Mouse (Mus musculus) small intestine, adult 2 months (tissue): ENCODE measurements at regions not wholly inside any gene's neighbourhood (a gene's known extent, or its start where the extent isn't known, plus 50 kb on each side); places are given as distances from the start of the nearest gene placed in this dataset.

Experiments
- H3K27ac ChIP-seq: fragments of 200-500 bp; 2 replicates; pipeline ENCODE4 v1.5.1; 2012; ENCODE audit warnings: low read depth, low read length, control low read depth, inconsistent platforms; ENCODE audit not compliant: insufficient read depth
- H3K27me3 ChIP-seq: fragments of 200-500 bp; 2 replicates; pipeline ENCODE4 v1.6.1; 2012; ENCODE audit warnings: mild to moderate bottlenecking, moderate library complexity, low read length, inconsistent platforms; ENCODE audit not compliant: control insufficient read depth, insufficient read depth
- H3K36me3 ChIP-seq: fragments of 200-500 bp; 2 replicates; pipeline ENCODE4 v1.6.1; 2012; ENCODE audit warnings: mild to moderate bottlenecking, low read length, control low read depth, inconsistent platforms; ENCODE audit not compliant: control insufficient read depth, insufficient read depth
- H3K4me1 ChIP-seq: fragments of 200-500 bp; 2 replicates; pipeline ENCODE4 v1.6.1; 2012; ENCODE audit warnings: low read length, inconsistent platforms, mixed read lengths; ENCODE audit not compliant: control insufficient read depth, insufficient read depth, insufficient read length
- H3K4me3 ChIP-seq: fragments of 200-500 bp; 2 replicates; pipeline ENCODE4 v1.5.1; 2012; ENCODE audit warnings: low read depth, mild to moderate bottlenecking, control low read depth, inconsistent platforms, low read length, moderate library complexity
- CTCF ChIP-seq: fragments of 200-500 bp; IDR thresholded peaks from 2 replicates; pipeline ENCODE4 v1.5.1; 2012; ENCODE audit warnings: low read depth, mild to moderate bottlenecking, control low read depth, inconsistent platforms, low read length, moderate library complexity, mixed read lengths; ENCODE audit not compliant: insufficient replicate concordance, insufficient read length; ENCODE audit errors: extremely low read depth
- POLR2A ChIP-seq: fragments of 200-500 bp; IDR thresholded peaks from 2 replicates; pipeline ENCODE4 v1.6.1; 2012; ENCODE audit warnings: low read depth, mild to moderate bottlenecking, control low read depth, inconsistent platforms, low read length, moderate library complexity
- WGBS: fragments of 180-500 bp; shearing (Covaris S2); methylation state at CpG from one replicate; pipeline ENCODE4 v1.1.7; 2018; 5-methylcytosine and 5-hydroxymethylcytosine counted together

DNA sequence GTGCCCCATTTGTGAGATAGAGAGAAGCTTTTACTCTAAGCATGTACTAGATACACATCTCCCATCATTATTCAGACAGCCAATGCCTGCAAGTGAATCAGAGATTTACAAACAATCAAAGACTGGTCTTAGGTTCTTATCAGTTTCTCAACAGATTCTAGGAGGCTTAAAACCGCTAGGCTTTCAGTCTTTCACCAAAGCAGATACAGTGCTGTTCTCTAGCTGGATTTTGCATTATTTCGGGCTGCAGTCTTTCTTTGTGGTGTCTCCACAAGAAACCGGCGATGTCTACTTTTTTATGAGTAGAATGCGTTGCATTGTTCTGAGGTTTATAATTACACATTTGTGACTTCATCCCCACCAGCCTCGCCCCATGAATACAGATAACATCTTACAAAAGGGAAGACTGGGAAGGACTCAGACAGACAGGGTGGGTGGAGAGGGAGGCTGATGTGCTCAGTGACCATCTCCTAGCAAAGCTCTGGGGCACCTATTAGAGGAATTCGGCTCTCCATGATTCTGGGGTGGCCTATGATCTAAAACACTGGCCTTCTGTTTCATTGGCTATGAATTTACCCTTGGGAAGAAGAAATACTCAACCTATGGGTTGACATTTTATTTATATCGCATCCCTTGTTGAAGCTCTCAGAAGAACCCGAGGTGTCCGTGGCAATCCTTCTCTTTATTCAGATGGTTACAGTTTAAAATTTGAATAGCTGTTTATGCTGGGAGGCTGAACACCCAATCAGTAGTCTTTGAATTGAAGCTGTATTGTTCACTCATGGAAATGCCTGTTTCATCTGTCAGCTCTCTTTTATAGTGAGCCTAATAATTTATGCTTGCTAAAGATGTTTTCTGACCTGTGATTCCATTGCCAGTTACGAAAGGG, 343.8 kb downstream of the Tmem161b start:
- no peak for TF ChIP-seq CTCF
- TF ChIP-seq POLR2A, result no peak
- no peaks in the 10 kb centered on the region for H3K4me1 ChIP-seq

DNA sequence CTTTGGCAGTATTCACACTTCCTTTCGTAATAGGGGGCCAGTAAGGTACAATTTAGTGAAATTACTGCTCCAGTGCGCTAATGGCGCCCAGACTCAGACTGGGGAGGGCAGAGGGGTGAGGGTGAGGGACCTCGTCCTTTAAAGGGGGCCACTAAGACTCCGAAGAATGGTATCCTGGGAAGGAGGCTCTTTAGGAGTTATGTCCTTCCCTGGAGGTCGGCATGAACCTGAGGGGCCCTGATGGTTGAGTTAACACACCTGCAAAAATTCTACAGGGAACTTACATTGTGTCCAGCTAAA, 344.4 kb downstream of the Tmem161b start:
- Histone ChIP-seq H3K27ac (no peak overlapping the region), H3K36me3 (no peaks in the 10 kb centered on the region), H3K27me3 (no peaks in the 10 kb centered on the region), H3K4me3 (no peak overlapping the region), H3K4me1 (no peaks in the 10 kb centered on the region)
- no peak for TF ChIP-seq CTCF
- no peak for TF ChIP-seq POLR2A
- WGBS, result 80% methylated on average over 6 of the region's 6 CpGs

More for the DNA sequence above, 343.8 kb downstream of the Tmem161b start:
- Histone ChIP-seq H3K27ac (no peak overlapping the region), H3K27me3 (no peaks in the 10 kb centered on the region), H3K4me3 (no peak overlapping the region), H3K36me3 (no peaks in the 10 kb centered on the region)
- 78% methylated on average over 11 of the region's 11 CpGs for WGBS

DNA sequence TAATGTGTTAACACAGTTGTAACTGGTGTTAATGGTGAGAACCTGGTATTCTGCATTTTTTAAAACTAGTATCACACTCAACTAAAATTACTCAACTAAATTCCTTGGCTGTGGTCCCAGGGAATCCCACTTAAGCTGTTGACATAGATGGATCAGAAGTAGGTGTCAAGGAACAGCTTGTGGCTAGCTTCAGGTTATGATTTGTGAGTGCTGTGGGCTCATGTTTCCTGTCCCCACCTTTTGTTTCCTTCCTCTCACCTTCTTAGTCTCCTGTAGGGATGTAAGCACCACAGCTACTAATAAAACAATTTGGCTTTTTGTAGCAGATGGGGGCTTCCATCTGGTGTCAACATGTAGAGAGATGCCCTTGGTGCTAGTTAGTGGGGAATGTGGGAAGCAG, 347.3 kb downstream of the Tmem161b start:
- Histone ChIP-seq H3K27me3 (no peaks in the 10 kb centered on the region), H3K27ac (no peak overlapping the region)
- TF ChIP-seq POLR2A, result no peak
- no peak for TF ChIP-seq CTCF

DNA sequence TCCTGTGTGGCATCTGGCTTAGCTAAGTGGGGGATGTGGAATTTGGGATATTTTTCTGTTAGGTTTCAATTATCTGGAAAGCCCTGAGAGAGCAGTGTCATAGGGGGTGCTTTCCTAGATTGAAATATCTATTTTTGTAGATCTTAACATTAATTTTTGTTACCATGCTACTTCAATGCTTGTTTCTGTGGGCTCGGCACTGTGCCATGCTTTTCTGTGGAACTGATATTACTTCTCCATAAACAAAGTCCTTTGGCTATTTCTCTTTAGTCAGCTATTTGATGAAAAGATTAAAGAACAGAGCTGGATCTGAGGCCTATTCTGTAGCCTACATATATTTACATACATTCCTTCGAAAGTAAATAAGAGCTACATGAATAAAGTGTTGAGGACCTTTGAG, 348.1 kb downstream of the Tmem161b start:
- no peak for TF ChIP-seq POLR2A
- no peak for TF ChIP-seq CTCF
- Histone ChIP-seq H3K4me3 (no peak overlapping the region), H3K4me1 (no peaks in the 10 kb centered on the region), H3K27me3 (no peaks in the 10 kb centered on the region), H3K27ac (no peak overlapping the region), H3K36me3 (no peaks in the 10 kb centered on the region)
- WGBS, result 75% methylated on average over 2 of the region's 2 CpGs

More for the DNA sequence above, 347.3 kb downstream of the Tmem161b start:
- no peaks in the 10 kb centered on the region for H3K4me1 ChIP-seq
- H3K36me3 ChIP-seq, result no peaks in the 10 kb centered on the region
- no peak overlapping the region for H3K4me3 ChIP-seq

DNA sequence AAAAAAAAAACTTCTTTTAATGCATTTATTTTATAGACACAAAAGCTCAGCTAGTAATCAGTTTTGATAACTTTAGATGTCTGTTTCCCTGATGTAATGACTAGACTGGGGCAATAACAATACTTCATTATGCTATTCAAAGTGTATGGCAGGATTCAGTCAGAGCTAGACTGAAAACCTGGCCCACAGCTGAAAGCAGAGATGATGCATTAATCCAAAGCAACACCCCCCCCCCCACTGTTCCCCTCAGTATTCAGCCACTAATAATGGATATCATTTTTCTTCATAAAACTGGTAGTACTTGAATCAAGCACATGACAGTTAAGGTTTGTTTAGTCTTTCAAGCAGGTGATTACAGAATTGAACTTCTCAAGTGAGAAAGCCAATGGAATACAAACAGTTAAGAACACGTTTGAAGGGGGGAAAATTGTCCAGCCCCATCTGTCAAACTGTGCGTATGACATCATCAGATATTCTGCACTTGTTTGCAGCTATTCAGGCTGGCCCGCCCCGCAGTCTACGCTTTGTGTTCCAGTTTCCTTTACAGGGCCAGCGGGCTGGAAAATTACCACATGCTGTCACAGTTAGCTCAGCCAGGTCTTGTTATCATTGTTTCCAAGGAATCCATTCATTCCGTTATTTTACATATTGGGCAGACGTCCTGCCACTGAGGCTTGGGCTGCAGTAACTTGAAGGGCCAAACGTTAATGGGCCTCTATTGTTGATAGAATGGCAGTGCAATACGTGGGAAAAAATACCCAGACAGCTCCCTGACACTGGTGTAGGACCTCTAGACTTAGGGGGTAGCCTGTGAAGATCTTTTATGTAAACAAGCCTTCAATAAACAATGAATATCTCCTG, 349.1 kb downstream of the Tmem161b start:
- TF ChIP-seq POLR2A (no peak), CTCF (no peak)
- no peaks in the 10 kb centered on the region for H3K36me3 ChIP-seq
- H3K4me1 ChIP-seq, result no peaks in the 10 kb centered on the region
- no peak overlapping the region for H3K27ac ChIP-seq
- H3K4me3 ChIP-seq, result no peak overlapping the region
- 47% methylated on average over 10 of the region's 10 CpGs for WGBS
- H3K27me3 ChIP-seq, result no peaks in the 10 kb centered on the region

DNA sequence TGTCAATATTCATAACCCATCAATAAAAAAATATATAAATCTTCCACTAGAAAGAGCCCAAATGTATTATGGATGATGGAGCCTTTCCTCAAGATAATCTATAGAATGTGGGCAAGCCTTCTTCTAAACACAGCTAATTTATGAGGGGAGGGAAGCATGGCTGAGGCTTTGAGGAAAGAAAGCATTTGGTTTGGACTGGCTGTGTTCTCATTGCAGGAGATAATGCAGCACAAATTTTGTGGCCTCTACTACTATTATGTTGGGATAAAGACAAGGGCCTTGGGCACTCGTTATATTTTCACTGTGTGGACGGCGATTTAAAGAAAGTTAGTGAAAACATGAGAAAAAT, 349.7 kb downstream of the Tmem161b start:
- TF ChIP-seq POLR2A, result no peak
- no peak for TF ChIP-seq CTCF
- Histone ChIP-seq H3K4me3 (no peak overlapping the region), H3K36me3 (no peaks in the 10 kb centered on the region), H3K27ac (no peak overlapping the region), H3K4me1 (no peaks in the 10 kb centered on the region), H3K27me3 (no peaks in the 10 kb centered on the region)
- 89% methylated on average over 3 of the region's 3 CpGs for WGBS

DNA sequence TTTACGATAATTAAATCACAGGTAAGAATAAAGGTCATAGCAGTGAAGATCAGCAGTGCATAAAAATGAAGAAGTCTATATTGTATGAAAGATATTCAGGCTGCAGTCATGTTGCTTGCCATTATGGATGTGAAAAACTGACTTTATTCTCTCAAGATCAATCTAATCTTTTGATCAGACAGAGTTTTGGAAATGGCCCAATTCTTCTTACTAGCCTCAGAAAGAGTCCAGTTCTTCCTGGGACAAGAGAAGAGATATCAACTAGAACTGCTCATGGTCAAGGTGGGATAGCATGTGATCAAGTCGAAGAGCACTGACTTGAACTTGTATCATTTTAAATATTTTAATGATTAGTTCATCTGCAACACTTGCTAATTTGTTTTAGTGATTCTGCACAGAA, 350.1 kb downstream of the Tmem161b start:
- WGBS, result 84% methylated on average over 2 of the region's 2 CpGs
- TF ChIP-seq POLR2A (no peak), CTCF (no peak)
- no peak overlapping the region for H3K4me3 ChIP-seq
- no peaks in the 10 kb centered on the region for H3K36me3 ChIP-seq
- H3K4me1 ChIP-seq, result no peaks in the 10 kb centered on the region
- no peak overlapping the region for H3K27ac ChIP-seq
- H3K27me3 ChIP-seq, result no peaks in the 10 kb centered on the region
